Mouse (Mus musculus): Measurements from ENCODE around the gene Dgkd. TPM values are rescaled to one million over a fixed set of nuclear protein-coding genes. Genes with fewer than 3 reads are reported as not detected.

The Dgkd gene
- polyA plus RNA-seq, 1 experiment from 2014 or later: 35.3 TPM

DNA sequence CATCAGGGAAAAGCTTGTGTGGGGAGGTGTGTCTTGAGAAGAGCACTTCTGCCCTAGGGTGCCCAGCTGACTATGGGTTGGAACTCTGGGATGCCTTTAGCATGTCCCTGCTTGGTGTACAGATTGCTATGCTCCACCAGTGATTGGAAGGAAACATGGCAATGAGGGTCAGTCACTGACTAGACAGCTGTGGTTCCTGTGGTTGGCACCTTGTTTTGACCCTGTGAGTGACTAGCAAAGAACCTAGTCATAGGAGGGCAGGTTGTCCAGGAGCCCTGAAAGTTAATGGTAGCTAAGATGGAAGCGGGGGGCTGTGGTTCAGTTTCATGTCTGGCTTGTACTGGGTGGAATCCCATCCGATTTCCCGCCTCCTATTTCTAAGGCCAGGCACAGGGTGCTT is 64.3 kb downstream of the Dgkd start:
- 98% methylated on average over 3 of the region's 3 CpGs for WGBS
- H3K27me3 ChIP-seq (ENCODE audit: insufficient read depth, low read length): no peaks in the 10 kb centered on the region
- H3K9me3 ChIP-seq (ENCODE audit: low read length): no peaks in the 10 kb centered on the region
- no peak for ATAC-seq (ENCODE audit: low FRiP score, low TSS enrichment)
- no peak overlapping the region for H3K27ac ChIP-seq (ENCODE audit: low read length)
- H3K4me3 ChIP-seq (ENCODE audit: low read length): no peak overlapping the region
- H3K4me2 ChIP-seq (replicated peaks; ENCODE audit: low read depth, low read length): no peak overlapping the region
- peaks cover 38% of the 10 kb centered on the region for H3K36me3 ChIP-seq (ENCODE audit: insufficient read depth, low read length)
- H3K9ac ChIP-seq (replicated peaks; ENCODE audit: low read length): no peak overlapping the region
- no peaks in the 10 kb centered on the region for H3K4me1 ChIP-seq (ENCODE audit: insufficient read depth, low read length)

- ATAC-seq (ENCODE audit: low FRiP score, low TSS enrichment): no peak
- WGBS: 96% methylated on average over 2 of the region's 2 CpGs
- Histone ChIP-seq H3K4me1 (ENCODE audit: insufficient read depth, low read length) (no peaks in the 10 kb centered on the region), H3K4me2 (replicated peaks; ENCODE audit: low read depth, low read length) (no peak overlapping the region), H3K4me3 (ENCODE audit: low read length) (no peak overlapping the region), H3K27ac (ENCODE audit: low read length) (no peak overlapping the region), H3K27me3 (ENCODE audit: insufficient read depth, low read length) (no peaks in the 10 kb centered on the region), H3K9ac (replicated peaks; ENCODE audit: low read length) (no peak overlapping the region), H3K36me3 (ENCODE audit: insufficient read depth, low read length) (peaks cover 38% of the 10 kb centered on the region), H3K9me3 (ENCODE audit: low read length) (no peaks in the 10 kb centered on the region)
Measured at GRCm38 (mm10) chr1:87918061-87918460, 65.0 kb downstream of the Dgkd start.

DNA sequence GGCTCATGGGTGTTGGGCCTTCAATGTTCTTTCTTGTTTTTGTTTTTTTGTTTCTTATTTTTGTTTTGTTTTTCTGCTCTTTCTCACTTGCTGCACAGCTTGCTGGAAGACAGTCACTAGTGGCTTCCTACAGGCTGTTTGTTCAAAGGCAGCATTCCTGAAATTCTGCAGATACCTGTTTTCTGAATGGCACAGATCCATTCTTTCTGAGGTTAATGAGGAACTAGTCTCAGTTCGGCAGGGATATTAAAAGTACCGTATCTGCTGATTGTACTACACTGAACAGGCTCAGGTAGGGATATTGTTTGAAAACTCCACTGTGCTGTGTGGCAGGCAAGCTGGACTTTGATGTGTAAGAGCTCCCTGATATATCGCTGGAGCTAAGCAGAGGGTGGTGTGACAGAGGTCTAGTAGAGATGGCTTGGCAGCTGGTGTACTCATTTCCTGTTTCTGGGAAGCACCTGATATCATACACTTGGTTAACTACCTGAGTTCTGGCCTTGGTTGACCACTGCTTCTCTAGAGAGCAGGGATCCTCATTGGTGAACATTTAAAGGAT is 67.0 kb downstream of the Dgkd start:
- ATAC-seq (ENCODE audit: low FRiP score, low TSS enrichment): no peak
- Histone ChIP-seq H3K4me2 (replicated peaks; ENCODE audit: low read depth, low read length) (no peak overlapping the region), H3K27me3 (ENCODE audit: insufficient read depth, low read length) (no peaks in the 10 kb centered on the region), H3K36me3 (ENCODE audit: insufficient read depth, low read length) (peaks cover 44% of the 10 kb centered on the region), H3K27ac (ENCODE audit: low read length) (no peak overlapping the region), H3K4me1 (ENCODE audit: insufficient read depth, low read length) (no peaks in the 10 kb centered on the region), H3K4me3 (ENCODE audit: low read length) (no peak overlapping the region), H3K9me3 (ENCODE audit: low read length) (no peaks in the 10 kb centered on the region), H3K9ac (replicated peaks; ENCODE audit: low read length) (no peak overlapping the region)
- 86% methylated on average over 3 of the region's 3 CpGs for WGBS

GRCm38 (mm10) chr1:87922666-87923065 is 69.6 kb downstream of the Dgkd start:
- H3K4me1 ChIP-seq (ENCODE audit: insufficient read depth, low read length): no peaks in the 10 kb centered on the region
- H3K27me3 ChIP-seq (ENCODE audit: insufficient read depth, low read length): no peaks in the 10 kb centered on the region
- H3K9ac ChIP-seq (replicated peaks; ENCODE audit: low read length): no peak overlapping the region
- H3K9me3 ChIP-seq (ENCODE audit: low read length): no peaks in the 10 kb centered on the region
- no peak overlapping the region for H3K4me2 ChIP-seq (replicated peaks; ENCODE audit: low read depth, low read length)
- ATAC-seq (ENCODE audit: low FRiP score, low TSS enrichment): no peak
- peaks cover 53% of the 10 kb centered on the region for H3K36me3 ChIP-seq (ENCODE audit: insufficient read depth, low read length)
- no peak overlapping the region for H3K27ac ChIP-seq (ENCODE audit: low read length)
- H3K4me3 ChIP-seq (ENCODE audit: low read length): no peak overlapping the region
- 55% methylated on average over 1 of the region's 1 CpGs for WGBS

GRCm38 (mm10) chr1:87924888-87925287 is 71.8 kb downstream of the Dgkd start:
- 83% methylated on average over 4 of the region's 4 CpGs for WGBS
- no peak overlapping the region for H3K4me2 ChIP-seq (replicated peaks; ENCODE audit: low read depth, low read length)
- H3K36me3 ChIP-seq (ENCODE audit: insufficient read depth, low read length): peaks cover 42% of the 10 kb centered on the region
- H3K4me3 ChIP-seq (ENCODE audit: low read length): no peak overlapping the region
- no peak for ATAC-seq (ENCODE audit: low FRiP score, low TSS enrichment)
- H3K9ac ChIP-seq (replicated peaks; ENCODE audit: low read length): no peak overlapping the region
- no peak overlapping the region for H3K27ac ChIP-seq (ENCODE audit: low read length)
- H3K4me1 ChIP-seq (ENCODE audit: insufficient read depth, low read length): no peaks in the 10 kb centered on the region
- H3K27me3 ChIP-seq (ENCODE audit: insufficient read depth, low read length): no peaks in the 10 kb centered on the region
- no peaks in the 10 kb centered on the region for H3K9me3 ChIP-seq (ENCODE audit: low read length)

GRCm38 (mm10) chr1:87929730-87930129 is 76.6 kb downstream of the Dgkd start:
- no peaks in the 10 kb centered on the region for H3K4me1 ChIP-seq (ENCODE audit: insufficient read depth, low read length)
- H3K36me3 ChIP-seq (ENCODE audit: insufficient read depth, low read length): peaks cover 38% of the 10 kb centered on the region
- H3K27ac ChIP-seq (ENCODE audit: low read length): no peak overlapping the region
- WGBS: 77% methylated on average over 5 of the region's 5 CpGs
- H3K9ac ChIP-seq (replicated peaks; ENCODE audit: low read length): no peak overlapping the region
- no peak overlapping the region for H3K4me3 ChIP-seq (ENCODE audit: low read length)
- no peaks in the 10 kb centered on the region for H3K27me3 ChIP-seq (ENCODE audit: insufficient read depth, low read length)
- ATAC-seq (ENCODE audit: low FRiP score, low TSS enrichment): no peak
- no peak overlapping the region for H3K4me2 ChIP-seq (replicated peaks; ENCODE audit: low read depth, low read length)
- H3K9me3 ChIP-seq (ENCODE audit: low read length): no peaks in the 10 kb centered on the region

- H3K4me1 ChIP-seq (ENCODE audit: insufficient read depth, low read length): no peaks in the 10 kb centered on the region
- WGBS: 78% methylated on average over 5 of the region's 5 CpGs
- no peak overlapping the region for H3K4me3 ChIP-seq (ENCODE audit: low read length)
- H3K9me3 ChIP-seq (ENCODE audit: low read length): no peaks in the 10 kb centered on the region
- no peak overlapping the region for H3K4me2 ChIP-seq (replicated peaks; ENCODE audit: low read depth, low read length)
- H3K9ac ChIP-seq (replicated peaks; ENCODE audit: low read length): no peak overlapping the region
- H3K36me3 ChIP-seq (ENCODE audit: insufficient read depth, low read length): peaks cover 44% of the 10 kb centered on the region
- no peak overlapping the region for H3K27ac ChIP-seq (ENCODE audit: low read length)
- no peaks in the 10 kb centered on the region for H3K27me3 ChIP-seq (ENCODE audit: insufficient read depth, low read length)
- ATAC-seq (ENCODE audit: low FRiP score, low TSS enrichment): no peak
Measured at GRCm38 (mm10) chr1:87933051-87933450, 80.0 kb downstream of the Dgkd start.

DNA sequence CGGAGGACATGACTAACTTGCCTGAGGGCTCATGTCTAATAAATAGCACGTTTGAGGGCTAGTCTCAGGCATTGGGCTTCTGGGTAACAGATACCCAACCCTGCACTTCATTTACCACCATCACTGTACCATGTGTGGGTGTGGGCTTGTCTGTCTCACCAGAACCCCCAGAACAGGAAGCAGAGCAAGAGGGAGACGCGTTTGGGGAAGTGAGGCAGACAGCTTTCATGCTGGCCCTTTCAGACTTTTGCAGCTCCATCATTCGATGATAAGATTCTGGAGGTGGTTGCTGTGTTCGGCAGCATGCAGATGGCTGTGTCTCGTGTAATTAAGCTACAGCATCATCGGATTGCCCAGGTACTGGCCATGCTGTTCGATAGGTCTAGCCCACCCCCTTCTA is 82.0 kb downstream of the Dgkd start:
- peaks cover 50% of the 10 kb centered on the region for H3K36me3 ChIP-seq (ENCODE audit: insufficient read depth, low read length)
- no peaks in the 10 kb centered on the region for H3K4me1 ChIP-seq (ENCODE audit: insufficient read depth, low read length)
- no peak overlapping the region for H3K4me3 ChIP-seq (ENCODE audit: low read length)
- 85% methylated on average over 9 of the region's 9 CpGs for WGBS
- no peak overlapping the region for H3K4me2 ChIP-seq (replicated peaks; ENCODE audit: low read depth, low read length)
- no peak for ATAC-seq (ENCODE audit: low FRiP score, low TSS enrichment)
- no peak overlapping the region for H3K27ac ChIP-seq (ENCODE audit: low read length)
- no peaks in the 10 kb centered on the region for H3K27me3 ChIP-seq (ENCODE audit: insufficient read depth, low read length)
- no peaks in the 10 kb centered on the region for H3K9me3 ChIP-seq (ENCODE audit: low read length)
- no peak overlapping the region for H3K9ac ChIP-seq (replicated peaks; ENCODE audit: low read length)

GRCm38 (mm10) chr1:87935546-87935945 is 82.5 kb downstream of the Dgkd start:
- Histone ChIP-seq H3K9ac (replicated peaks; ENCODE audit: low read length) (no peak overlapping the region), H3K9me3 (ENCODE audit: low read length) (no peaks in the 10 kb centered on the region), H3K4me3 (ENCODE audit: low read length) (no peak overlapping the region), H3K4me1 (ENCODE audit: insufficient read depth, low read length) (no peaks in the 10 kb centered on the region), H3K36me3 (ENCODE audit: insufficient read depth, low read length) (peaks cover 46% of the 10 kb centered on the region), H3K27me3 (ENCODE audit: insufficient read depth, low read length) (no peaks in the 10 kb centered on the region), H3K4me2 (replicated peaks; ENCODE audit: low read depth, low read length) (no peak overlapping the region), H3K27ac (ENCODE audit: low read length) (no peak overlapping the region)
- WGBS: 85% methylated on average over 2 of the region's 2 CpGs
- ATAC-seq (ENCODE audit: low FRiP score, low TSS enrichment): no peak

GRCm38 (mm10) chr1:87936075-87936474 is 83.0 kb downstream of the Dgkd start:
- H3K9me3 ChIP-seq (ENCODE audit: low read length): no peaks in the 10 kb centered on the region
- no peak for ATAC-seq (ENCODE audit: low FRiP score, low TSS enrichment)
- H3K36me3 ChIP-seq (ENCODE audit: insufficient read depth, low read length): peaks cover 47% of the 10 kb centered on the region
- 93% methylated on average over 7 of the region's 7 CpGs for WGBS
- no peaks in the 10 kb centered on the region for H3K27me3 ChIP-seq (ENCODE audit: insufficient read depth, low read length)
- H3K9ac ChIP-seq (replicated peaks; ENCODE audit: low read length): no peak overlapping the region
- no peak overlapping the region for H3K4me3 ChIP-seq (ENCODE audit: low read length)
- no peak overlapping the region for H3K27ac ChIP-seq (ENCODE audit: low read length)
- no peak overlapping the region for H3K4me2 ChIP-seq (replicated peaks; ENCODE audit: low read depth, low read length)
- H3K4me1 ChIP-seq (ENCODE audit: insufficient read depth, low read length): no peaks in the 10 kb centered on the region

Measured in kidney, embryonic 16.5 days (tissue).